Mouse (Mus musculus) left cerebral cortex, adult 11 months (tissue): Measurements from ENCODE around the gene Epha6.
A peak's percentile ranks its signal among the peaks of the same experiment; 100 is the strongest.

Experiments
- DNase-seq: peaks from one replicate; pipeline ENCODE4 v3.0.0; 2022; ENCODE audit warnings: low spot score

Epha6 gene

GRCm38 (mm10) chr16:59643766-59644165 lies 961.6 kb downstream of the Epha6 start:
- no peak for DNase-seq

- no peak for DNase-seq
Measured at GRCm38 (mm10) chr16:59639985-59640384, 965.3 kb downstream of the Epha6 start.

- peak; percentile 92 for DNase-seq
Measured at GRCm38 (mm10) chr16:59639102-59639691, 966.1 kb downstream of the Epha6 start, which contains the start of gene Arl6. TSS of gene Arl6 (minus strand) at chr16:59639391.

GRCm38 (mm10) chr16:59634598-59634997 lies 970.7 kb downstream of the Epha6 start:
- no peak for DNase-seq

- no peak for DNase-seq
Measured at GRCm38 (mm10) chr16:59621554-59621953, 983.8 kb downstream of the Epha6 start.

GRCm38 (mm10) chr16:59617167-59617566 lies 988.2 kb downstream of the Epha6 start:
- DNase-seq, result peak; percentile 42

GRCm38 (mm10) chr16:59615675-59616074 lies 989.7 kb downstream of the Epha6 start:
- DNase-seq, result no peak

- no peak for DNase-seq
Measured at GRCm38 (mm10) chr16:59610750-59611149, 994.6 kb downstream of the Epha6 start.

- no peak for DNase-seq
Measured at GRCm38 (mm10) chr16:59604078-59604781, 1001.1 kb downstream of the Epha6 start.
